Comparison of ENCODE assay signal across 8 mouse cellular contexts in the genomic region with DNA sequence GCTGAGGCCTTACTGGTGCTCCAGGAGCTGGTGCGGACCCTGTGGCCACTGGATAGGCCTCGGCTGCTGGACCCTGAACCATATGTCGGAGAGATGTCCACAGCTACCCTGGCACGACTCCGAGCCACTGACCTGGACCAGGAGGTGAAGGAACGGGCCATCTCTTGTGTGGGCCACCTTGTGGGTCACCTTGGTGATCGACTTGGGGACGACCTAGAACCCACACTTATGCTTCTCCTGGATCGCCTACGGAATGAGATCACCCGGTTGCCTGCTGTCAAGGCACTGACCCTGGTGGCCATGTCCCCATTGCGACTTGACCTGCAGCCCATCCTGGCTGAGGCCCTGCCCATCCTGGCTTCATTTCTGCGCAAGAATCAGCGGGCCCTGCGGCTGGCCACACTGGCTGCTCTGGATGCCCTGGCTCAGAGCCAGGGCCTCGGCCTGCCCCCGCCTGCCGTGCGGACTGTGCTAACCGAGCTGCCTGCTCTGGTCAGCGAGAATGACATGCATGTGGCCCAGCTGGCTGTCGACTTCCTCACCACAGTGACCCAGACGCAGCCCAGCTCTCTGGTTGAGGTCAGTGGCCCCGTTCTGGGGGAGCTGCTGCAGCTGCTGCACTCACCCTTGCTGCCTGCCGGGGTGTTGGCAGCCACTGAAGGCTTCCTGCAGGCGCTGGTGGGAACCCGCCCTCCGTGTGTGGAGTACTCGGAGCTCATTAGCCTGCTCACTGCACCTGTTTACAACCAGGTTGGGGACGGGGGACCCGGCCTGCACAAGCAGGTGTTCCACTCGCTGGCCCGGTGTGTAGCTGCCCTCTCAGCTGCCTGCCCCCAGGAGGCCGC. TPM values are rescaled to one million over a fixed set of nuclear protein-coding genes. Genes with fewer than 3 reads are reported as not detected.
DNase-seq lines count a peak whose midpoint lies in the region; ATAC-seq and TF ChIP-seq lines count a peak whose summit lies in the region.

No protein-coding gene starts in this region.

- no peak overlapping the region for H3K27ac ChIP-seq in liver, adult 2 months (replicated peaks; ENCODE audit: insufficient read depth, low read depth, low read length)
- H3K27ac ChIP-seq in liver, embryonic 11.5 days (ENCODE audit: low read depth, low read length), result no peak overlapping the region
- H3K27ac ChIP-seq in kidney, embryonic 14.5 days (ENCODE audit: low read depth, low read length), result no peak overlapping the region
- H3K27ac ChIP-seq in small intestine, adult 2 months (ENCODE audit: insufficient read depth, low read depth, low read length), result peak overlapping the region; percentile 26; the same call in 1 of the 2 replicates
- H3K27ac ChIP-seq in forebrain, embryonic 16.5 days (ENCODE audit: low read length), result no peak overlapping the region

- TF ChIP-seq CTCF in liver, adult 2 months (IDR thresholded peaks at IDR 0.05; ENCODE audit: low read depth, low read length), result no peak
- TF ChIP-seq CTCF in small intestine, adult 2 months (IDR thresholded peaks at IDR 0.05; ENCODE audit: extremely low read depth, insufficient read length, insufficient replicate concordance, low read depth, low read length), result no peak

- H3K4me2 ChIP-seq in liver, embryonic 11.5 days, result no peak overlapping the region
- no peak overlapping the region for H3K4me2 ChIP-seq in kidney, embryonic 14.5 days (replicated peaks; ENCODE audit: low read depth, low read length)
- no peak overlapping the region for H3K4me2 ChIP-seq in forebrain, embryonic 16.5 days (ENCODE audit: low read length)

- no peak overlapping the region for H3K9ac ChIP-seq in liver, adult 2 months (ENCODE audit: low read depth, low read length)
- no peak overlapping the region for H3K9ac ChIP-seq in liver, embryonic 11.5 days (ENCODE audit: low read depth, low read length)
- no peak overlapping the region; the same call in 1 of the 2 replicates for H3K9ac ChIP-seq in kidney, embryonic 14.5 days (ENCODE audit: low read depth, low read length)
- H3K9ac ChIP-seq in forebrain, embryonic 16.5 days (replicated peaks; ENCODE audit: low read depth, low read length), result no peak overlapping the region

- H3K36me3 ChIP-seq in liver, adult 2 months (ENCODE audit: control insufficient read depth, insufficient read depth, low read length), result no peaks in the 10 kb centered on the region
- H3K36me3 ChIP-seq in liver, embryonic 11.5 days (ENCODE audit: control insufficient read depth, insufficient read depth, low read length), result peaks cover 50% of the 10 kb centered on the region
- H3K36me3 ChIP-seq in kidney, embryonic 14.5 days (ENCODE audit: control insufficient read depth, insufficient read depth, low read length), result peaks cover 96% of the 10 kb centered on the region
- no peaks in the 10 kb centered on the region for H3K36me3 ChIP-seq in small intestine, adult 2 months (ENCODE audit: control insufficient read depth, insufficient read depth, low read length)
- H3K36me3 ChIP-seq in forebrain, embryonic 16.5 days (ENCODE audit: control insufficient read depth, insufficient read depth), result peaks cover 39% of the 10 kb centered on the region

- H3K27me3 ChIP-seq in liver, adult 2 months (ENCODE audit: control insufficient read depth, insufficient read depth, low read length), result no peaks in the 10 kb centered on the region
- no peaks in the 10 kb centered on the region for H3K27me3 ChIP-seq in liver, embryonic 11.5 days (replicated peaks; ENCODE audit: control insufficient read depth, insufficient read depth, low read length)
- H3K27me3 ChIP-seq in kidney, embryonic 14.5 days (ENCODE audit: control insufficient read depth, insufficient read depth, low read length), result no peaks in the 10 kb centered on the region
- H3K27me3 ChIP-seq in small intestine, adult 2 months (ENCODE audit: control insufficient read depth, insufficient read depth, low read length), result no peaks in the 10 kb centered on the region
- no peaks in the 10 kb centered on the region for H3K27me3 ChIP-seq in forebrain, embryonic 16.5 days (replicated peaks; ENCODE audit: control insufficient read depth, insufficient read depth, low read length)

- H3K9me3 ChIP-seq in liver, embryonic 11.5 days (ENCODE audit: control insufficient read depth, low read length), result no peaks in the 10 kb centered on the region
- H3K9me3 ChIP-seq in kidney, embryonic 14.5 days (ENCODE audit: control insufficient read depth, low read length), result no peaks in the 10 kb centered on the region
- no peaks in the 10 kb centered on the region for H3K9me3 ChIP-seq in forebrain, embryonic 16.5 days (ENCODE audit: control insufficient read depth, low read length)

- H3K4me3 ChIP-seq in liver, adult 2 months (ENCODE audit: insufficient read depth, low read depth, low read length), result no peak overlapping the region
- H3K4me3 ChIP-seq in liver, embryonic 11.5 days (ENCODE audit: low read depth, low read length), result no peak overlapping the region
- no peak overlapping the region for H3K4me3 ChIP-seq in kidney, embryonic 14.5 days (ENCODE audit: low read length)
- H3K4me3 ChIP-seq in small intestine, adult 2 months (ENCODE audit: low read depth, low read length), result peak overlapping the region; percentile 64
- H3K4me3 ChIP-seq in forebrain, embryonic 16.5 days (replicated peaks; ENCODE audit: low read length), result no peak overlapping the region

- no peaks in the 10 kb centered on the region for H3K4me1 ChIP-seq in liver, adult 2 months (ENCODE audit: control insufficient read depth, insufficient read depth, low read length)
- H3K4me1 ChIP-seq in liver, embryonic 11.5 days (replicated peaks; ENCODE audit: control insufficient read depth, insufficient read depth, low read length), result no peaks in the 10 kb centered on the region
- H3K4me1 ChIP-seq in kidney, embryonic 14.5 days (ENCODE audit: control insufficient read depth, insufficient read depth, low read length), result no peaks in the 10 kb centered on the region
- peaks cover 7% of the 10 kb centered on the region; the same call in 1 of the 2 replicates for H3K4me1 ChIP-seq in small intestine, adult 2 months (ENCODE audit: control insufficient read depth, insufficient read depth, insufficient read length, low read length)
- no peaks in the 10 kb centered on the region for H3K4me1 ChIP-seq in forebrain, embryonic 16.5 days (replicated peaks; ENCODE audit: control insufficient read depth, insufficient read depth, low read length)

- DNase-seq in liver, adult 2 months (ENCODE audit: extremely low read depth, low read depth, low spot score), result peak; percentile 23
- DNase-seq in liver, embryonic 11.5 days (ENCODE audit: low spot score), result no peak
- DNase-seq in T-cell, adult 2 months (ENCODE audit: low spot score), result peak; percentile 18
- DNase-seq in retina, embryonic 14.5 days (ENCODE audit: low spot score), result no peak

- 87% methylated on average over 34 of the region's 34 CpGs for WGBS in liver, adult 2 months
- 90% methylated on average over 34 of the region's 34 CpGs for WGBS in liver, embryonic 11.5 days
- WGBS in kidney, embryonic 14.5 days, result 77% methylated on average over 34 of the region's 34 CpGs
- 37% methylated on average over 34 of the region's 34 CpGs for WGBS in small intestine, adult 2 months
- 87% methylated on average over 34 of the region's 34 CpGs for WGBS in forebrain, embryonic 16.5 days

- no peaks in the 10 kb centered on the region for H3K79me2 ChIP-seq in liver, adult 2 months (ENCODE audit: control insufficient read depth, insufficient read depth, low read length)

- no peak for ATAC-seq in liver, embryonic 11.5 days (replicated peaks; ENCODE audit: low FRiP score)
- ATAC-seq in erythroid progenitor cell, adult 5-6 weeks (replicated peaks; ENCODE audit: low FRiP score, poor library complexity, severe bottlenecking), result 0 out of 2 replicates have a peak, but pooled peaks have one; percentile 41
- peak; percentile 62 for ATAC-seq in kidney, embryonic 14.5 days (ENCODE audit: low FRiP score, low TSS enrichment)
- ATAC-seq in forebrain, embryonic 16.5 days, result no peak

- TF ChIP-seq POLR2A in liver, adult 2 months (IDR thresholded peaks at IDR 0.05; ENCODE audit: extremely low read depth, insufficient read depth, low read length), result no peak
- no peak for TF ChIP-seq POLR2A in small intestine, adult 2 months (IDR thresholded peaks at IDR 0.05; ENCODE audit: low read depth, low read length)

RNA-seq across cellular contexts. Expression of gene Rpl32, which starts 16.5 kb away (rescaled TPM):
- total RNA-seq in liver, adult 2 months (2014; rRNA removed), result 1,017 and 1,033 TPM in 2 replicates
- 177 and 193 TPM in 2 replicates for polyA plus RNA-seq in liver, adult 2 months (2012; rRNA removed)
- 2,286 and 2,478 TPM in 2 replicates for polyA plus RNA-seq in liver, embryonic 11.5 days (2014; fragmentation: Nextera tagmentation; extraction: Ambion mirVana)
- 1,002 and 1,130 TPM in 2 replicates for total RNA-seq in erythroid progenitor cell, adult 5-6 weeks (2015; ENCODE audit: low replicate concordance)
- total RNA-seq in erythroid progenitor cell, adult 5-6 weeks (2017; ENCODE audit: low replicate concordance), result 642 and 693 TPM in 2 replicates
- polyA plus RNA-seq in kidney, embryonic 14.5 days (2014; fragmentation: Nextera tagmentation; extraction: Ambion mirVana), result 2,535 and 3,306 TPM in 2 replicates
- 364 and 436 TPM in 2 replicates for polyA plus RNA-seq in small intestine, adult 2 months (2012; rRNA removed)
- polyA plus RNA-seq in forebrain, embryonic 16.5 days (2015; fragmentation: Nextera tagmentation; extraction: Ambion mirVana), result 1,104 and 1,269 TPM in 2 replicates

RNA-seq across cellular contexts. Expression of gene Cand2, which starts 17.7 kb away (rescaled TPM):
- 0.18 and 0.40 TPM in 2 replicates for total RNA-seq in liver, adult 2 months (2014; rRNA removed)
- 0.25 and 0.57 TPM in 2 replicates for polyA plus RNA-seq in liver, adult 2 months (2012; rRNA removed)
- polyA plus RNA-seq in liver, embryonic 11.5 days (2014; fragmentation: Nextera tagmentation; extraction: Ambion mirVana), result 20.3 and 22.0 TPM in 2 replicates
- total RNA-seq in erythroid progenitor cell, adult 5-6 weeks (2015; ENCODE audit: low replicate concordance), result not detected in 2 replicates
- total RNA-seq in erythroid progenitor cell, adult 5-6 weeks (2017; ENCODE audit: low replicate concordance), result under 0.01 TPM in 1 of 2 replicates, not detected in the other
- 24.0 and 36.1 TPM in 2 replicates for polyA plus RNA-seq in kidney, embryonic 14.5 days (2014; fragmentation: Nextera tagmentation; extraction: Ambion mirVana)
- polyA plus RNA-seq in small intestine, adult 2 months (2012; rRNA removed), result 2.1 and 3.4 TPM in 2 replicates
- 16.7 and 17.9 TPM in 2 replicates for polyA plus RNA-seq in forebrain, embryonic 16.5 days (2015; fragmentation: Nextera tagmentation; extraction: Ambion mirVana)

RNA-seq across cellular contexts. Expression of gene Tmem40, which starts 29.9 kb away (rescaled TPM):
- total RNA-seq in liver, adult 2 months (2014; rRNA removed), result not detected in 2 replicates
- 0.10 TPM in 1 of 2 replicates, not detected in the other for polyA plus RNA-seq in liver, adult 2 months (2012; rRNA removed)
- polyA plus RNA-seq in liver, embryonic 11.5 days (2014; fragmentation: Nextera tagmentation; extraction: Ambion mirVana), result 29.4 and 32.5 TPM in 2 replicates
- total RNA-seq in erythroid progenitor cell, adult 5-6 weeks (2015; ENCODE audit: low replicate concordance), result 3.8 and 6.1 TPM in 2 replicates
- 4.4 and 4.9 TPM in 2 replicates for total RNA-seq in erythroid progenitor cell, adult 5-6 weeks (2017; ENCODE audit: low replicate concordance)
- 1.4 and 1.8 TPM in 2 replicates for polyA plus RNA-seq in kidney, embryonic 14.5 days (2014; fragmentation: Nextera tagmentation; extraction: Ambion mirVana)
- 0.17 TPM in 1 of 2 replicates, not detected in the other for polyA plus RNA-seq in small intestine, adult 2 months (2012; rRNA removed)
- polyA plus RNA-seq in forebrain, embryonic 16.5 days (2015; fragmentation: Nextera tagmentation; extraction: Ambion mirVana), result 0.91 TPM in 1 of 2 replicates, not detected in the other

RNA-seq across cellular contexts. Expression of gene Efcab12, which starts 46.1 kb away (rescaled TPM):
- 0.07 and 0.09 TPM in 2 replicates for total RNA-seq in liver, adult 2 months (2014; rRNA removed)
- polyA plus RNA-seq in liver, adult 2 months (2012; rRNA removed), result 0.05 and 0.11 TPM in 2 replicates
- 0.27 TPM in 2 replicates for polyA plus RNA-seq in liver, embryonic 11.5 days (2014; fragmentation: Nextera tagmentation; extraction: Ambion mirVana)
- not detected in 2 replicates for total RNA-seq in erythroid progenitor cell, adult 5-6 weeks (2015; ENCODE audit: low replicate concordance)
- not detected in 2 replicates for total RNA-seq in erythroid progenitor cell, adult 5-6 weeks (2017; ENCODE audit: low replicate concordance)
- polyA plus RNA-seq in kidney, embryonic 14.5 days (2014; fragmentation: Nextera tagmentation; extraction: Ambion mirVana), result 1.3 and 2.1 TPM in 2 replicates
- polyA plus RNA-seq in small intestine, adult 2 months (2012; rRNA removed), result 0.04 TPM in 2 replicates
- polyA plus RNA-seq in forebrain, embryonic 16.5 days (2015; fragmentation: Nextera tagmentation; extraction: Ambion mirVana), result 1.4 and 1.8 TPM in 2 replicates

Comparison
In these comparisons a context has a peak if more than half of its experiments do, and no peak if none do; other contexts are left out.
1. DNase-seq: peak in liver, adult 2 months (single experiment) and T-cell, adult 2 months (single experiment); none in liver, embryonic 11.5 days (single experiment) and retina, embryonic 14.5 days (single experiment).
2. RNA of gene Tmem40, which starts 29.9 kb away (polyA plus RNA-seq): 29.4 to 32.5 TPM in liver, embryonic 11.5 days; 1.4 to 1.8 TPM in kidney, embryonic 14.5 days, 0.91 TPM in forebrain, embryonic 16.5 days, 0.17 TPM in small intestine, adult 2 months and 0.10 TPM in liver, adult 2 months; every median in the first group is over 10 times any median in the second.
3. ATAC-seq: peak in erythroid progenitor cell, adult 5-6 weeks (single experiment) and kidney, embryonic 14.5 days (single experiment); none in liver, embryonic 11.5 days (single experiment) and forebrain, embryonic 16.5 days (single experiment).